Mouse (Mus musculus) liver, adult 2 months (tissue): Measurements from ENCODE around the gene Psmb3. TPM values are rescaled to one million over a fixed set of nuclear protein-coding genes. Genes with fewer than 3 reads are reported as not detected.

ENCODE experiments used
- DNase-seq: peaks from one replicate; pipeline ENCODE4 v3.0.0-alpha.2; 2011; ENCODE audit warnings: low read depth, low spot score; ENCODE audit errors: extremely low read depth
- H3K27ac ChIP-seq: fragments of 200-500 bp; replicated peaks from 2 replicates; pipeline ENCODE4 v1.5.1; 2012; ENCODE audit warnings: low read depth, mild to moderate bottlenecking, control low read depth, inconsistent platforms, low read length; ENCODE audit not compliant: insufficient read depth
- H3K27me3 ChIP-seq: fragments of 200-500 bp; 2 replicates; pipeline ENCODE4 v1.6.1; 2012; ENCODE audit warnings: mild to moderate bottlenecking, moderate library complexity, low read length, inconsistent platforms; ENCODE audit not compliant: control insufficient read depth, insufficient read depth
- H3K36me3 ChIP-seq: fragments of 200-500 bp; 2 replicates; pipeline ENCODE4 v1.6.1; 2012; ENCODE audit warnings: low read length, inconsistent platforms; ENCODE audit not compliant: control insufficient read depth, insufficient read depth
- H3K4me1 ChIP-seq: fragments of 200-500 bp; 2 replicates; pipeline ENCODE4 v1.6.1; 2011; ENCODE audit warnings: low read length; ENCODE audit not compliant: control insufficient read depth, insufficient read depth
- H3K4me3 ChIP-seq: fragments of 200-500 bp; 2 replicates; pipeline ENCODE4 v1.5.1; 2011; ENCODE audit warnings: low read depth, mild to moderate bottlenecking, control low read depth, low read length, moderate library complexity; ENCODE audit not compliant: insufficient read depth
- H3K79me2 ChIP-seq: fragments of 200-500 bp; 2 replicates; pipeline ENCODE4 v1.6.1; 2012; ENCODE audit warnings: inconsistent platforms, mild to moderate bottlenecking, low read length, moderate library complexity; ENCODE audit not compliant: control insufficient read depth, insufficient read depth
- H3K9ac ChIP-seq: fragments of 200-500 bp; 2 replicates; pipeline ENCODE4 v1.6.1; 2012; ENCODE audit warnings: low read depth, mild to moderate bottlenecking, control low read depth, inconsistent platforms, low read length
- CTCF ChIP-seq: fragments of 200-500 bp; IDR thresholded peaks from 2 replicates; pipeline ENCODE4 v1.5.1; 2011; ENCODE audit warnings: low read depth, low read length, control low read depth
- POLR2A ChIP-seq: fragments of 200-500 bp; IDR thresholded peaks from 2 replicates; pipeline ENCODE4 v1.6.1; 2011; ENCODE audit warnings: low read length, control low read depth; ENCODE audit not compliant: insufficient read depth; ENCODE audit errors: extremely low read depth
- WGBS: fragments of 180-500 bp; shearing (Covaris S2); methylation state at CpG from one replicate; pipeline ENCODE4 v1.1.7; 2018; 5-methylcytosine and 5-hydroxymethylcytosine counted together
- polyA plus RNA-seq: library from polyadenylated mRNA; depleted of rRNA; stranded (reverse); fragments of >200 nt; gene quantifications from 2 replicates; pipeline ENCODE4 v1.2.3, GENCODE M21; 2012
- total RNA-seq: library from RNA; depleted of rRNA; stranded (reverse); fragments of >200 nt; gene quantifications from 2 replicates; pipeline ENCODE4 v1.2.3, GENCODE M21; 2014

Gene Psmb3
- total and polyA plus RNA-seq, 2 experiments, result 281 to 299 TPM

- peaks cover 2% of the 10 kb centered on the region; the same call in 1 of the 2 replicates for H3K4me1 ChIP-seq
- DNase-seq, result peak; percentile 39
- H3K27me3 ChIP-seq, result no peaks in the 10 kb centered on the region
- no peaks in the 10 kb centered on the region for H3K79me2 ChIP-seq
- 60% methylated on average over 17 of the region's 17 CpGs for WGBS
- no peak overlapping the region for H3K4me3 ChIP-seq
- no peak overlapping the region for H3K9ac ChIP-seq
- TF ChIP-seq POLR2A, result no peak
- no peak for TF ChIP-seq CTCF
- H3K27ac ChIP-seq, result no peak overlapping the region
- no peaks in the 10 kb centered on the region for H3K36me3 ChIP-seq
Observed at GRCm38 (mm10) chr11:97694921-97695711, 8.1 kb upstream of the Psmb3 start.

- Histone ChIP-seq H3K9ac (no peak overlapping the region), H3K4me1 (peaks cover 3% of the 10 kb centered on the region; the same call in 1 of the 2 replicates), H3K27ac (no peak overlapping the region)
Observed at GRCm38 (mm10) chr11:97695712-97696401, 7.3 kb upstream of the Psmb3 start.

GRCm38 (mm10) chr11:97696669-97697068 is 6.5 kb upstream of the Psmb3 start:
- no peak overlapping the region for H3K9ac ChIP-seq
- DNase-seq, result no peak
- H3K27ac ChIP-seq, result no peak overlapping the region
- no peaks in the 10 kb centered on the region for H3K27me3 ChIP-seq
- WGBS, result 91% methylated on average over 8 of the region's 8 CpGs
- no peaks in the 10 kb centered on the region for H3K36me3 ChIP-seq
- TF ChIP-seq CTCF (no peak), POLR2A (no peak)
- H3K4me1 ChIP-seq, result peaks cover 5% of the 10 kb centered on the region; the same call in 1 of the 2 replicates
- no peaks in the 10 kb centered on the region for H3K79me2 ChIP-seq
- no peak overlapping the region for H3K4me3 ChIP-seq

More at GRCm38 (mm10) chr11:97695712-97696401, 7.3 kb upstream of the Psmb3 start:
- WGBS, result 88% methylated on average over 9 of the region's 9 CpGs
- H3K79me2 ChIP-seq, result no peaks in the 10 kb centered on the region
- H3K27me3 ChIP-seq, result no peaks in the 10 kb centered on the region
- no peak overlapping the region for H3K4me3 ChIP-seq
- no peak for DNase-seq
- TF ChIP-seq POLR2A (no peak), CTCF (no peak)
- no peaks in the 10 kb centered on the region for H3K36me3 ChIP-seq

- Histone ChIP-seq H3K27me3 (no peaks in the 10 kb centered on the region), H3K4me3 (no peak overlapping the region), H3K79me2 (no peaks in the 10 kb centered on the region), H3K36me3 (no peaks in the 10 kb centered on the region), H3K9ac (no peak overlapping the region), H3K27ac (no peak overlapping the region), H3K4me1 (peaks cover 5% of the 10 kb centered on the region; the same call in 1 of the 2 replicates)
- no peak for DNase-seq
- 80% methylated on average over 11 of the region's 11 CpGs for WGBS
- TF ChIP-seq CTCF (no peak), POLR2A (no peak)
Observed at GRCm38 (mm10) chr11:97697199-97697890, 5.9 kb upstream of the Psmb3 start.

GRCm38 (mm10) chr11:97697891-97698529 is 5.2 kb upstream of the Psmb3 start:
- TF ChIP-seq POLR2A, result no peak
- no peak for TF ChIP-seq CTCF
- H3K27ac ChIP-seq, result no peak overlapping the region
- H3K36me3 ChIP-seq, result no peaks in the 10 kb centered on the region
- peaks cover 5% of the 10 kb centered on the region; the same call in 1 of the 2 replicates for H3K4me1 ChIP-seq
- no peaks in the 10 kb centered on the region for H3K27me3 ChIP-seq
- no peaks in the 10 kb centered on the region for H3K79me2 ChIP-seq
- 58% methylated on average over 14 of the region's 14 CpGs for WGBS
- H3K4me3 ChIP-seq, result peak overlapping the region; percentile 76; the same call in 1 of the 2 replicates
- H3K9ac ChIP-seq, result no peak overlapping the region
- no peak for DNase-seq
